Mouse (Mus musculus) ES-CJ7 (cell line): Measurements from ENCODE around the gene Gadd45gip1.

Source experiments
- DNase-seq: peaks from one replicate; pipeline ENCODE4 v3.0.0; 2011; ENCODE audit warnings: low read depth, low spot score

The Gadd45gip1 gene

DNA sequence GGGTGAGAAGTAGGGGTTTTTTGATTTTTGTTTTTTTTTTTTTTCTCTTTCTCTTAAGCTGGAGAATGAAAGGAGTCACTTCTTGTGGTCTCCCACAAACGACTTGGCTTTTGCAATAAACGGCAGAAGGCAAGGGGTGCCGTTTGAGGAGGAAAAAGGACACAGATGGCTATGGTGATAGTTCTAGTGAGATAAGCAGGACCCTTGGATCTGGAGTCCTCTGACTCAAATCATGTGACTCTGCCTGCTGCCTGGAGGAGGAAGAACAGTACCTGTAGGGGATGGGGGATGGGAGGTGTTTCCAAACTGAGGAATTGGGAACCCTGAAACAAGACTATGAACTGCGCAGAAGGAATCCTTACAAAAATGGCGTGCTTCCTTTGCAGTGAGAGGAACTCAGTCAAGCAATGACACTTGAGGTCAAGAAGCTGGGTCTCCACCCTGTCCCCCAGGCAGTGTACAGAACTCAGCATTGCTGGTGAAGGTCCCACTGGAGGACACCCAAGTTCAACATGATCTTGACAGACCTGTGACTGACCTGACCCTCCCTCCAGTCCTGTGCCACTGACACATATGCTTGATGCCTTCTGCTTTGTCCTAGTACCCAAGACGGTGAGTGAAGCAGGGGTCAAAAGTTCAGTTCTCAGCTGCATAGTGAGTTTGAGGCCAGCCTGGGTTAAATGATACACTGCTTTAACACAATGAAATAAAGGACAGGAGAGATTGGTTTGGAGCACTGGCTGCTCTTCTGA is 16.5 kb downstream of the Gadd45gip1 start:
- DNase-seq: peak; percentile 76

DNA sequence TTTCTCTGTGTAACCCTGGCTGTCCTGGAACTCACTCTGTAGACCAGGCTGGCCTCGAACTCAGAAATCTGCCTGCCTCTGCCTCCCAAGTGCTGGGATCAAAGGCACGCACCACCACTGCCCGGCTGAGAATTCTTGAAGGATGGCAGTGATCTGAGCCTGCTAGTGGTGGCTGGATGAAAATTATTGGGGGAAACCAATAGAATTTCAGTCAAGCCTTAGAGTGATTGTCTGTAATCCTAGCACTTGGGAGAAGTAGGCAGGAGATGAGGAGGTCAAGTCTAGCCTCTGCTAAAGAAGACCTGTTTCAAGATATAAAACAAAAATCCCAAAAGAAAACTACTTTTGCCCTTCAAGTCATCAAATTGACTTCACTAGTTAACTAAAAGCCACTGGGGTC is 25.1 kb downstream of the Gadd45gip1 start:
- no peak for DNase-seq

DNA sequence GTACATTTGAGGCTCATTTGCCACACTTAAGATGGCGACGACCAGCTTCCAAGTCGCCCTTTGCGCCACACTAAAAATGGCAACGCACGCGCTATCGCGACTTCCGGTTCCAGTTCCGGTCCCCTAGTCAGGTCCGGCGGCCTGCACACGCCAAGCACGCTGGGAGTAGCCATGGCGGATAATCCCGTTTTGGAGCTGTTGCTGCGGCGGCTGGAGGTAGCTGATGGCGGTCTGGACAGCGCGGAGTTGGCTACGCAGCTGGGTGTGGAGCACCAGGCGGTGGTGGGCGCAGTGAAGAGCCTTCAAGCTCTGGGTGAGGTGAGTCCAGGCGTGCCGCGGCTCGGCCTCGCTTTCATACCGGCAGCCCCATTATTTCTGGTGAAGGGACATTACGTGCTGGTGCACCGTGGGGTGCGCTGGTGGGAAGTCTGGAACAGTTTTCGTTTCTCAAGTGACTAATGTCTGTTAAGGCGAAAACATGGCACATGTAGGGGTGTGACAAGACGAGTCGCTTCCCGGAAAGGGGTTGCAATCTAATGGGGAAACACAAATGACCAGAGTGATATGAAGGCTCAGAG is 25.6 kb downstream of the Gadd45gip1 start, which contains the start of gene Farsa:
Gene Farsa (plus strand): TSS at position 126 of the 578 bp plus-strand sequence.
- peak; percentile 97 for DNase-seq

DNA sequence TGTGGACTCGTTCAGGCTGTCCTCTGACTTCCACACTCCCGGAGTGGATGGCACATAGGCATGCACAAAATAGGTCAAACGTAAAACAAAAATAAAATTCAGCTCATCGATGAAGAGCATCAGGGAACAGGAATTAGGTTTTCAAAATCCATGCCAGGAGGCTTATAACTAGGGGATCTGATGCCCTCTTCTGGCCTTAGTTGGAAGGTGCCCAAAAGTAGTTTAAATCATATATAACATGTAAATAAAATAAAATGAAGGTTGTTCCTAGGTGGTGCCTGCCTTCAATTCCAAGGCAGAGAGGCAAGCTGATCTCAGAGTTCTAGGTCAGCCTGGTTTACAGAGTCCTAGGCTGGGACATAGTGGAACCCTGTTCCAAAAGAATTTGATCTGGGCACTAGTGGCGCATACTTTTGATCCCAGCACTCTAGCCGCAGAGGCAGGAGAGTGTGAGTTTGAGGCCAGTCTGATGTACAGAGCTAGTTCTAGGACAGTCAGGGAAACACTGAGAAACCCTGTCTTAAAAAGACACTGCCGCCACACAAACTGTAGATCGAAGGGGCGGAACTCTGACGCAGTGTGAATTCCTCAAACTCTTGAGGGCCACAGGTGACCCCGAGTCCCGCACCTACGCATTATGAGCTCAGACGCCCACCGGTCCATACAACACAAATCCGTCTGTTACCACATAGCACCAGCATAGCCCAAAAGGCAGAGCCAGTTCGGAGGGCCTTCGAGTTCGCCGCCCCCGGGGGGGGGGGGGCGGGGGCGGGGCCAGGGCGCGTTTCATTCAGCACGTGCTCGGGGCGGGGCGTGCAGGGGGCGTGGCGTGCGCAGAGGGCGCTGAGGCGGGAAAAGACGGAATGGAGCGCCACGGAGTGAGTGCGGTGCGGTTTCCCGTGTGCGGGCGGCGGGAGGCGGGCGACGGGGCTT is 40.3 kb downstream of the Gadd45gip1 start, which contains the start of gene Syce2:
Gene Syce2 (plus strand): TSS at position 736 of the 933 bp plus-strand sequence.
- peak; percentile 86 for DNase-seq

DNA sequence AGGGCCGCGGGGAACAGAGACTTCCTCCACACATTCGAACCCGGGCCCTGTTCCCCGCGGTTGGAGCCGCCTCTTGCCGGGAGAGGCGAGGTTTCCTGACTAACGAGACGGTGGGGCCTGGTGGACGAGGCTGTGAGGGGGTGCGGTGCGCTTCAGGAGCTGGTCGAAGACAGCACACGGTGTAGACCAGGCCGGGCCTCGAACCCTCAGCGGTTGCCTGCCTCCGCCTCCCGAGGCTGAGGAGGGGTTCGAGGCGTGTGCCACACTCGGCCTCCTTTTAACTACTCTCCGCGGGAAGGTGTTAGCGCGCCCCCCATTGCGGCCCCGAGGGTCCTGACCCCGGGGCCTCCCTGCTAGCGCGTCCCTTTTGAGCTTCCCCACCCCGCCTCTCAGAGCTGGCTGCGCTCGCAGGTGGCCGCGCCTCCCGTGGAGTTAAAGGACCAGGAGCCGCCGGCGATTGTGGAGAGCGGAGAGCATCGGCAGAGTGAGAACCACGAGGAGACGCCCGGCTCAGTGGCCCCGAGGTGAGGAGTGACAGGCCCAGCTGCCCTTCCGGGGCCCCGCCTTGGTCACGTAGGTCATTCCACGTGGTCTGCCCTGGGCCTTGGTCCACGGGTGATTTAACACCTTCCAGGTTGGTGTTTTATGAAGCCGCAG is 41.1 kb downstream of the Gadd45gip1 start:
- DNase-seq: peak; percentile 63

DNA sequence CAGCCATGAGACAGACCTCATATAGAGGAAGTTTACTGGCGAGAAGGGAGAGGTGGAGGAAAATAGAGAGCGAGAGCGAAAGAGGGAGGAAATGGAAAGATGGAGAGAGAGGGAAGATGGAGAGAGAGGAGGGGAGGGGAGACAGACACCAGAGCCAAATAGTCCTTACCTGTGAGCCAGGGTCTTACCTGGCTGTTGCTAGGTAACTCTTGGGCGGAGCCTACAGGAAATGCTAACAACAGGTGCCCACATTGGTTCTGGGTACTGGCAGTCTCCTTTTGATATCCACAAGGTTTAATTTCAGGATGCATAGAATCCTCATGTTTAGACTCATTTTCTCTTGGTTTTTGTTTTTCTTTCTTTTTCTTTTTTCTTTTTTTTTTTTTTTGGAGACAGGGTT is 41.7 kb downstream of the Gadd45gip1 start:
- DNase-seq: peak; percentile 52

DNA sequence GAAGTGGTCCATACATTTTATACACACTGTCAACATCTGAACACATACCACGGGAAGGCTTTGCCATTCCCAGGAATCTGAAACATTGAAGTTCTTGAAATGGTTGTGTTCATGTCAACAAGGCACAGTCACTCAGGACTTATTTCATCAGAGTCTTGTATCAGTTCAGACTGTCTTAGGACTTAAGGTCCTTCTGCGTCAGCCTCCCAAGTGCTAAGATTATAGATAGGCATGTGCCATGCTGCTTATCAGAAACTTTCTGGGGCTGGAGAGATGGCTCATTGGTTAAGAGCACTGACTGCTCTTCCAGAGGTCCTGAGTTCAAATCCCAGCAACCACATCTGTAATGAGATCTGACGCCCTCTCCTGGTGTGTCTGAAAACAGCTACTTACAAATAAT is 43.0 kb downstream of the Gadd45gip1 start:
- DNase-seq: no peak

DNA sequence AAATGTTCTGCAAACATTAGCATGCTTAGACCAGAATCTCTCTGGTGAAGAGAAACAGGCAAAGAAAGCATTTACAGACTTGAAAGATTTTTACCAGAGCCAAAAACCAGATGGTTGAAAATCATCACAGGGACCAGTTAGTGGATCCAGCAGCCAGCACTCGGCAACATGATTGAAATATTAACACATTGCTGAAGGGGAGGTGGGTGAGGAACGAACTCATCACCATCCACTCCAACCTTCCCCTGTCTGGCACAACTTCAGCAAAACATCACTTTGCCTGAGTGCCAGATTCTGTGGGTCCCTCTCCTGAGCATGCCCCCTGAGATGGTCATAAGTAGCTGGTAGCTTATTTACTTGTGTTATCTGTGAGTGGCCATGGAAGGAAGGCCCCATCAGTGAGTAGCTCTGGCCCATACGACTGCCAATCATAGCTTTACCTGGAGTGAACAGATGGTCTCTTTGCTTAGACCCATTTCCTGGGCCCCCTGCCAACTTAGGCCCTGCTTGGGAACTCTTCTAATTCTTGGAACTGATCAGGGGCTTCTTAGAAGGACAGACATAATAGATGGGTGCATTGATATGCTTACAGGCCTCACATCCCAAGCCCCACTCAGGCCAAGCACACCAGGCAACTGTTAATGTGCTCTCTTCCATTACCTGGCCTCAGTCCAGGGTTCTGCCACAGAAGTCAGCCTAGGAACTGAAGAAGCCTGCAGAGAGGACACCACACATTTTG is 46.1 kb downstream of the Gadd45gip1 start:
- no peak for DNase-seq

DNA sequence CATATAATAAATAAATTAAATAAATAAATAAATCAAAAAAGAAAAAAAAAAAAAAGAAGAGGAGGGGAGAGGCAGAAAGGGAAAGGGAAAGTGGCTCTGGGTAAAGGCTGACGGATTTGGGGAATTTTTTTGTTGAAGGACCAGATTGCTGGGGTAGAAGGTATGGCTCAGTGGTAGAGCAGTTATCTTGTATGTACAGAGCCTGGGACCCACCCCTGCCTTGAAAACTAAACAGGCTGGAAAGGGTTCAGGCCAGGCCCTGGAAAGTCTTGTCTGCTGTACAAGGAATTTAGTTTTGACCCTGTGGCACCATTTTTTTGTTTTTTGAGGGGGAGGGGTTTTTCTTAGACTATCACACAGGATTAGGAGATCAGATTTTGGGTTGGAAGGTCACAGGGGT is 47.6 kb downstream of the Gadd45gip1 start:
- no peak for DNase-seq

DNA sequence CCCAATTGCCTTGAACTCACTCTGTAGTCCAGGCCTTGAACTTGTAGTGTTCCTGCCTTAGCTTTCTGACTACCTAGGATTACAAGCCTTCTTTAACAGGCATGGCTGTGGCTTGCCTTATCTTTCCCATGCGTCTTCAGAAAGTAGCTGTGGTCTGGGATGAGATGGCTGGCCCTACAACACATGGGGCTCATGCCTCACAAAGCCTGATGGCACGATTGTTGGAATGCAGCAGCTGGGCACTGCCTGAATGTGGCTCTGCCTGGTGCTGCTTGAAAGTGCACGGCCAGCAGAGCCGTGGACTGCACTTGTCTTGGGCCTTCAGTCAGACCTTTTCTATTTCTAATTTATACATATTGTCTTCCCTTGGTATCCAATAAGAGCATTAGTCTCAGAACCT is 53.4 kb downstream of the Gadd45gip1 start:
- DNase-seq: no peak
